In genomic region chr15:91917877-91918276, GRCm38 (mm10) we compare ENCODE assay signal across 24 mouse cellular contexts.
DNase-seq lines count a peak whose midpoint lies in the region; ATAC-seq and TF ChIP-seq lines count a peak whose summit lies in the region.
"Had no signal": no experiment of that assay in that cellular context is flagged by ENCODE, and none has a peak within 500 bp of the region (broad histone marks: within the 10 kb centered on the region; RNA-seq: fewer than 3 reads in every experiment).

No protein-coding gene starts in this region.

- no peak overlapping the region for H3K4me2 ChIP-seq in hindbrain, postnatal 0 days (ENCODE audit: low read depth, low read length)
- H3K4me2 ChIP-seq in hindbrain, embryonic 12.5 days (replicated peaks) = no peak overlapping the region
- H3K4me2 ChIP-seq: heart, embryonic 13.5 days; hindbrain, embryonic 15.5 days; limb, embryonic 12.5 days; liver, embryonic 13.5 days; lung, embryonic 14.5 days; neural tube, embryonic 13.5 days had no signal

- H3K4me3 ChIP-seq in hindbrain, postnatal 0 days (ENCODE audit: low read length) = no peak overlapping the region
- H3K4me3 ChIP-seq in hindbrain, embryonic 12.5 days = no peak overlapping the region
- H3K4me3 ChIP-seq: gastrocnemius, adult 2 months; heart, embryonic 13.5 days; hindbrain, embryonic 15.5 days; layer of hippocampus, adult 2 months; left cerebral cortex, adult 2 months; limb, embryonic 12.5 days; liver, embryonic 13.5 days; midbrain, embryonic 10.5 days; neural tube, embryonic 13.5 days had no signal

- H3K9me3 ChIP-seq in hindbrain, postnatal 0 days (ENCODE audit: low read length) = no peaks in the 10 kb centered on the region
- no peaks in the 10 kb centered on the region for H3K9me3 ChIP-seq in hindbrain, embryonic 12.5 days (replicated peaks)
- H3K9me3 ChIP-seq: heart, embryonic 13.5 days; hindbrain, embryonic 15.5 days; limb, embryonic 12.5 days; liver, embryonic 13.5 days; midbrain, embryonic 10.5 days; neural tube, embryonic 13.5 days had no signal

- 44% methylated on average over 4 of the region's 4 CpGs for WGBS in hindbrain, postnatal 0 days
- 50% methylated on average over 4 of the region's 4 CpGs for WGBS in hindbrain, embryonic 12.5 days

- no peaks in the 10 kb centered on the region for H3K4me1 ChIP-seq in hindbrain, postnatal 0 days (ENCODE audit: insufficient read depth, low read length)
- H3K4me1 ChIP-seq in hindbrain, embryonic 12.5 days = no peaks in the 10 kb centered on the region
- H3K4me1 ChIP-seq: hindbrain, embryonic 15.5 days; limb, embryonic 12.5 days; liver, embryonic 13.5 days; midbrain, embryonic 10.5 days; neural tube, embryonic 13.5 days had no signal

- H3K27ac ChIP-seq in hindbrain, postnatal 0 days = no peak overlapping the region
- H3K27ac ChIP-seq in hindbrain, embryonic 12.5 days = no peak overlapping the region
- H3K27ac ChIP-seq: gastrocnemius, adult 2 months; heart, embryonic 13.5 days; hindbrain, embryonic 15.5 days; layer of hippocampus, adult 2 months; left cerebral cortex, adult 2 months; limb, embryonic 12.5 days; liver, embryonic 13.5 days; midbrain, embryonic 10.5 days; neural tube, embryonic 13.5 days had no signal

- no peak overlapping the region for H3K9ac ChIP-seq in hindbrain, postnatal 0 days (replicated peaks; ENCODE audit: low read length)
- no peak overlapping the region for H3K9ac ChIP-seq in hindbrain, embryonic 12.5 days
- H3K9ac ChIP-seq: heart, embryonic 13.5 days; hindbrain, embryonic 15.5 days; limb, embryonic 12.5 days; liver, embryonic 13.5 days; lung, embryonic 14.5 days; neural tube, embryonic 13.5 days had no signal

- 0 out of 2 replicates have a peak, but pooled peaks have one; percentile 26 for ATAC-seq in cerebellum, adult (ENCODE audit: insufficient number of reproducible peaks, low FRiP score, low TSS enrichment)
- ATAC-seq in hindbrain, postnatal 0 days = no peak
- no peak for ATAC-seq in hindbrain, embryonic 12.5 days (ENCODE audit: low FRiP score)
- ATAC-seq: activated CD4-positive, CD25-positive, alpha-beta regulatory T cell, adult 4 months; Patski had no signal

- H3K27me3 ChIP-seq in hindbrain, postnatal 0 days (ENCODE audit: insufficient read depth, low read length) = no peaks in the 10 kb centered on the region
- no peaks in the 10 kb centered on the region for H3K27me3 ChIP-seq in hindbrain, embryonic 12.5 days
- H3K27me3 ChIP-seq: heart, embryonic 13.5 days; hindbrain, embryonic 15.5 days; limb, embryonic 12.5 days; liver, embryonic 13.5 days; neural tube, embryonic 13.5 days had no signal

- TF ChIP-seq CTCF in hindbrain, postnatal 0 days (IDR thresholded peaks at IDR 0.05; ENCODE audit: low read depth) = no peak

- H3K36me3 ChIP-seq in hindbrain, postnatal 0 days (ENCODE audit: insufficient read depth, low read length) = no peaks in the 10 kb centered on the region
- H3K36me3 ChIP-seq in hindbrain, embryonic 12.5 days = no peaks in the 10 kb centered on the region
- H3K36me3 ChIP-seq: heart, embryonic 13.5 days; hindbrain, embryonic 15.5 days; limb, embryonic 12.5 days; liver, embryonic 13.5 days; midbrain, embryonic 10.5 days; neural tube, embryonic 13.5 days had no signal

- no peak for DNase-seq in cerebellum, postnatal 4 days (ENCODE audit: low spot score in 2 of 2)
- DNase-seq in hindbrain, postnatal 0 days (ENCODE audit: low spot score) = peak; percentile 30
- DNase-seq in cerebellum, adult 18-20 months = peak; percentile 9 to 13
- peak; percentile 14 to 35 for DNase-seq in cerebellum, postnatal 25 days
- no peak for DNase-seq in layer of hippocampus, adult 18-20 months (ENCODE audit: low spot score in 2 of 2)
- DNase-seq in kidney, postnatal 36 days = no peak
- DNase-seq: adrenal gland, postnatal 14 days; gastrocnemius, adult 2 months; kidney, adult 11 months; liver, embryonic 13.5 days; lung, embryonic 14.5 days; lung, postnatal 4 days; right cerebral cortex, adult 18-20 months had no signal

Comparison
In these comparisons a context has a peak if more than half of its experiments do, and no peak if none do; other contexts are left out.
1. DNase-seq: peak in hindbrain, postnatal 0 days (single experiment), cerebellum, adult 18-20 months (2 of 2) and cerebellum, postnatal 25 days (2 of 2); none in cerebellum, postnatal 4 days (0 of 2), layer of hippocampus, adult 18-20 months (0 of 2) and kidney, postnatal 36 days (0 of 2).